Mouse (Mus musculus): Measurements from ENCODE around the gene Sdk2. TPM values are rescaled to one million over a fixed set of nuclear protein-coding genes. Genes with fewer than 3 reads are reported as not detected.

The Sdk2 gene
- polyA plus RNA-seq, 1 experiment: 1.2 TPM

DNA sequence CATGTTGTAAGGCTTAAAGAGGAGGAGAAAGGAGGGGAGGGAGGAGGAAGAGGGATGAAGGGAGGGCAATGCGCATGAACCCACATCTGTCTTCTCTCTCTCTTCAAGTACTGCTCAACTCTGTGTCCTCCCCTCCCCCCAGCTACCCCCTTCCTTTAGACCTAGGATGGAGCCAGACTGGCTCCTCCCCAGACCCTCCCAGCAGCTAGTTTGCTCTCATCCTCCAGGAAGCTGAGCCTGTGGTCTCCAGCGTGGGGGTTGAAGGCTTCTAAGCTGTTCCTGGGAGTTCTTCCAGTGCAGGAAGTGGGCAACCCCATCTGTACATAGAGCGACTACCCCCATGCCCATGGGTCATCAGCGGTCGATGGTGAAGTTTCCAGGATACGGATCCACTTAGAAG, 38.8 kb downstream of the Sdk2 start:
- TF ChIP-seq POLR2A (IDR thresholded peaks at IDR 0.05; ENCODE audit: borderline replicate concordance, extremely low read depth, low read depth, low read length) (no peak), CTCF (IDR thresholded peaks at IDR 0.05; ENCODE audit: insufficient read depth, low read length) (no peak)
- Histone ChIP-seq H3K4me3 (replicated peaks; ENCODE audit: extremely low read depth, low read depth, low read length) (no peak overlapping the region), H3K4me1 (ENCODE audit: control insufficient read depth, insufficient read depth, low read length) (no peaks in the 10 kb centered on the region)
- WGBS: 49% methylated on average over 6 of the region's 6 CpGs
- no peak for DNase-seq

DNA sequence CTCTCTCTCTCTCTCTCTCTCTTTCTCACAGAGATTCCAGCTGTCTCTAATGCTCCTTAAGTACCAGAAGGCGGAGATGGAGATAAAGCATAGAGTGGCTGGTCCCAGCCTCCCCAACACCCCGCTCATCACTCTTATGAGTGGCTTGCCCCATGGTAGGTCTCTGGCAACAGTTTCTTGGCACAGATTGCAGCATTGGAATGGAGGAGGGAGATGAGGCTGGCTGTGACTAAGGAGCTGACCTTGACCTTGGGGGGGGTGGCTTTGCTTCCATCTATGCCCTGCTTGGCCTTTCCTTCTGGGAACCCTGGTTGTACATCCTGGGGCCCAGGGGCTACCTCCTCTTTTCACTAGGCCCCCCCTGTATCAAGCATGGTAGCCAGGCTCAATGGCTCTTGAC, 41.8 kb downstream of the Sdk2 start:
- DNase-seq: no peak
- Histone ChIP-seq H3K4me3 (replicated peaks; ENCODE audit: extremely low read depth, low read depth, low read length) (no peak overlapping the region), H3K4me1 (ENCODE audit: control insufficient read depth, insufficient read depth, low read length) (no peaks in the 10 kb centered on the region)
- TF ChIP-seq POLR2A (IDR thresholded peaks at IDR 0.05; ENCODE audit: borderline replicate concordance, extremely low read depth, low read depth, low read length): no peak
- TF ChIP-seq CTCF (IDR thresholded peaks at IDR 0.05; ENCODE audit: insufficient read depth, low read length): no peak
- 73% methylated on average over 2 of the region's 2 CpGs for WGBS

DNA sequence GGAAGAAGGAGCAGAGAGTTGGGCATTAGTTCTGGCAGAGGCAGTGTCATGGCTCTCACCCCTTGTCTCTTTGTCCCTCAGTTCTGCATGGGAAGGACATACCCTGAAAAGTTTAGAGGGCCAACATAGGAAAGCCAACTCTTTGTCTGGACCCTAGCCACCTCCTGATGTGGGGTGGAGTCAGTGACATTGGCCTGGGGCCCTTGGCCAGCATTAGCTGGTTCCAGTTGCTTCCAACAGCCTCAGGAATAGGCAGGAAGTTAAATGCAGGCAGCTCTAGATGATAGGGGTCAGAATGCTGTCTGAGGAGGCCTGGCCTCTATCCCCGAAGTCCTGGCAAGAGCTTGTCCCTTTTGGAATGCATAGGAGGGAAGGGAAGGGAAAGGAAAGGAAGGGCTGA, 42.9 kb downstream of the Sdk2 start:
- H3K4me3 ChIP-seq (replicated peaks; ENCODE audit: extremely low read depth, low read depth, low read length): no peak overlapping the region
- DNase-seq: no peak
- no peak for TF ChIP-seq CTCF (IDR thresholded peaks at IDR 0.05; ENCODE audit: insufficient read depth, low read length)
- no peak for TF ChIP-seq POLR2A (IDR thresholded peaks at IDR 0.05; ENCODE audit: borderline replicate concordance, extremely low read depth, low read depth, low read length)
- WGBS: 22% methylated on average over 1 of the region's 1 CpGs
- no peaks in the 10 kb centered on the region for H3K4me1 ChIP-seq (ENCODE audit: control insufficient read depth, insufficient read depth, low read length)

DNA sequence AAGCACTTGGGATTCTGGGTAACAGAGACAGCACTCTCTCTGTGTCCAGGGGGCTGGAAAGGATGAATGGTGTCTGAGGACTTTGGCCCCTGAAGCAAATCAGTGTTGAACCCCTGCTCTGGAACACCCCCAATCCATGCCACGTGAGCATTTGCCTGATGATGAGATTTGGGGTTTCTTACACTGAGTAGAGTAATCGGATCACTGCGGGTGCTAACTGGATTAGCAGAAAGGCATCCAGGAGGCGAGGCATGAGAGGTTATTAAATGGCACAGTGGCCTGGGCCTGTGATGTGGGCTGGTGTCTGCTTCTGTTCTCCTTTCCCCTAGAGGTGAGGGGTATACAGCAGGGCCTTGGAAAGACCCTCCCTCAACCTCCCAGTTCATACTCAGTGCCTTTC, 44.7 kb downstream of the Sdk2 start:
- Histone ChIP-seq H3K4me1 (ENCODE audit: control insufficient read depth, insufficient read depth, low read length) (no peaks in the 10 kb centered on the region), H3K4me3 (replicated peaks; ENCODE audit: extremely low read depth, low read depth, low read length) (no peak overlapping the region)
- TF ChIP-seq POLR2A (IDR thresholded peaks at IDR 0.05; ENCODE audit: borderline replicate concordance, extremely low read depth, low read depth, low read length): no peak
- no peak for TF ChIP-seq CTCF (IDR thresholded peaks at IDR 0.05; ENCODE audit: insufficient read depth, low read length)
- 84% methylated on average over 4 of the region's 4 CpGs for WGBS
- no peak for DNase-seq

DNA sequence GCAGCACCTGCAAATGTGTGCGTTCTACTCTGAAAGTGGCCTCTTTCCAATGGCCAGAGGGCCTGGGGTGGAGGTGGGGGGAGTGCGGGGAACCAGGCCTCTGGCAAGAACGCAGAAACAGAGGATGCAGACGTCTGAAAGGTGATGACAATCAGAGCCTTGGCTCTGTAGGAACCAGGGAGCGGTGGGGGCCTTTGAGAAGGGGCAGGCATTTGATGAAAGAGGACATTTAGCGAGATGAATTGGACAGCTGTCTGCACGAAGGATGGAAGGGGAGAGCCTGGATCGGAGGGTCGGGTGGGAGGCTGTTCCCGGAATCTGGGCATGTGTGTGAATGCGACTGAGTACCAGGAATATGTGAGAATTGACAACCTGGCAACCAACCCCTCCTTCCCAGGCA, 47.8 kb downstream of the Sdk2 start:
- Histone ChIP-seq H3K4me1 (ENCODE audit: control insufficient read depth, insufficient read depth, low read length) (no peaks in the 10 kb centered on the region), H3K4me3 (replicated peaks; ENCODE audit: extremely low read depth, low read depth, low read length) (no peak overlapping the region)
- DNase-seq: no peak
- no peak for TF ChIP-seq POLR2A (IDR thresholded peaks at IDR 0.05; ENCODE audit: borderline replicate concordance, extremely low read depth, low read depth, low read length)
- TF ChIP-seq CTCF (IDR thresholded peaks at IDR 0.05; ENCODE audit: insufficient read depth, low read length): no peak
- WGBS: 47% methylated on average over 11 of the region's 11 CpGs

DNA sequence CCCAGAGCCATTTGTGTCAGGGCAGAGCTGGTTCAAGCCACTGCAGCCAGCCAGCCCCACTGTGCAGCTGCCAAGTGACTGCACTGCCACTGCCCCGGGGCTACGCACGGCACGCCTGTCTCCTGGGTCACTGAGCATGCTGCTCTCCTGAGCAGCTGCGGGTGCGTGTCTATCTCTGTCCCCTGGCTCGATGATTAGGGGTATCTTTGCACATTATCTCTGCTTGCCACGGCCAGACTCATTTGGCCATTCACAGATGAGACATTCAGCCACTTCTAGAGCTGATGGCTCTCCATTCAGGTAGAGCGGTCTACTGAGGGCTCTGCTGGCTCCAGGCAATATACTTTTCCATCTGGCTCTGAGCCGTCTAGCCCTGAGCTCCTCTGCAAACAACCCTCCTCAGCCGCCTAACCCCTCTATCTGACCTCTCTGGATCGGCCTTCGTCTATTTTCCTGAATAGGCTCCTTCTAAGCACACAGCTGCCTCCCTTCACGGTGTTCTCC, 49.9 kb downstream of the Sdk2 start:
- no peak for DNase-seq
- no peak for TF ChIP-seq CTCF (IDR thresholded peaks at IDR 0.05; ENCODE audit: insufficient read depth, low read length)
- no peak for TF ChIP-seq POLR2A (IDR thresholded peaks at IDR 0.05; ENCODE audit: borderline replicate concordance, extremely low read depth, low read depth, low read length)
- no peaks in the 10 kb centered on the region for H3K4me1 ChIP-seq (ENCODE audit: control insufficient read depth, insufficient read depth, low read length)

DNA sequence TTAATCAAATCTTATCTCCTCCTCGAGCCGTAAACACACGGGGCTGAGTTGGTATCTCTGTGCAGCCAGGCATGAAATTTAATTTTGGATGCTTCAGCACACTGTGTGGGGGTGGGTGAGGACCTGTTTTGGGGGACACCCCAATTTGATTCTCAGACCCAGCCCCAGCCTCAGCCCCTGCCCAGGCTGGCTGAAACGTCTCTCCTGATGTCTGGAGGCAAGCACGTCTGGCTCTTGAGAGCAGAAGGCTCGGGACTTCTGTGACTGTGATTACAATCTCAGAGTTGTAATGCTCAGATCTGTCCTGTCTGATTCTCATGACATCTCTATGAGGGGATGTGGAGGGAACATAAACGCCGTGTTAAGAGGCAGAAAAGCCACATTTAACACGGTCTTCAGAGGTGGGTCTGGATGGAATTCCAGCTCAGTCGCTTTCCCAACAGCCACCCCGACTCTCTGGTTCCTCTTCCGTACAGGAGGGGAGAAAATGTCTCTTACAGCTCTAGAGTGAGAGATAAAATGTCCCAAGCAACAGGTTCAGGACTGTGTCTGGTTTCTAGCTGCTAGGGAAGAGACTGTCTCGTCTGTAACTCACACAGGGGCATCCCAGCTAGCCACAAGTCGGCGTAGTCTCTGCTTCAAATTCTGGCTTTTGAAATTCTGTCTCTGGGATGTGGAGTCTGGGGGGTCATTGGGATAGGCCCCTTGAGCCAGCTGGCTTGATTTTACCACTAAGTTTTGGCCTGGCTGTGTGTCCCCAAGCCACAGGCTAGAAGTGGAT, 50.5 kb downstream of the Sdk2 start:
- no peak for TF ChIP-seq POLR2A (IDR thresholded peaks at IDR 0.05; ENCODE audit: borderline replicate concordance, extremely low read depth, low read depth, low read length)
- TF ChIP-seq CTCF (IDR thresholded peaks at IDR 0.05; ENCODE audit: insufficient read depth, low read length): no peak
- Histone ChIP-seq H3K4me1 (ENCODE audit: control insufficient read depth, insufficient read depth, low read length) (no peaks in the 10 kb centered on the region), H3K4me3 (replicated peaks; ENCODE audit: extremely low read depth, low read depth, low read length) (no peak overlapping the region)
- 42% methylated on average over 15 of the region's 15 CpGs for WGBS
- DNase-seq: no peak

More for the DNA sequence above, 49.9 kb downstream of the Sdk2 start:
- H3K4me3 ChIP-seq (replicated peaks; ENCODE audit: extremely low read depth, low read depth, low read length): no peak overlapping the region
- 32% methylated on average over 14 of the region's 14 CpGs for WGBS

DNA sequence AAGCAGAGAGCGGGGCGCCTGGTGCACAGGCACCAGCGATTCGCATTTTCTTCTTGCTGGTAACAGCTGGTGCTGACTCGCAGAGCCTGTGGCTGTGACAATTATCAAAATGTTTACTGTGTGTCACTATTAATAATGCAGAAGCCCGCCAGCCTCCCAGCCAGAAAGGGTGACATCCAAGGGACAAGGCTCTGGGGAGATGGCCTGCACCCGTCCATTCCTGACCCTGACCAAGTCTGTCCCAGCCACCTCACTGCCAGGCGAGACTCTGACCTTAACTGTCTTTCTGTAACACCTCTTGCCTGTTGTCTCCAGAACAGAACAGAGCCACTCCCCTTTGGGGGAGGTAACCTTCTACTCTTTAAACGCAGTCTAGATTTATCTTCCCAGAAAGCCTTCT, 55.3 kb downstream of the Sdk2 start:
- Histone ChIP-seq H3K4me1 (ENCODE audit: control insufficient read depth, insufficient read depth, low read length) (no peaks in the 10 kb centered on the region), H3K4me3 (replicated peaks; ENCODE audit: extremely low read depth, low read depth, low read length) (no peak overlapping the region)
- no peak for TF ChIP-seq CTCF (IDR thresholded peaks at IDR 0.05; ENCODE audit: insufficient read depth, low read length)
- no peak for DNase-seq
- 43% methylated on average over 9 of the region's 9 CpGs for WGBS

DNA sequence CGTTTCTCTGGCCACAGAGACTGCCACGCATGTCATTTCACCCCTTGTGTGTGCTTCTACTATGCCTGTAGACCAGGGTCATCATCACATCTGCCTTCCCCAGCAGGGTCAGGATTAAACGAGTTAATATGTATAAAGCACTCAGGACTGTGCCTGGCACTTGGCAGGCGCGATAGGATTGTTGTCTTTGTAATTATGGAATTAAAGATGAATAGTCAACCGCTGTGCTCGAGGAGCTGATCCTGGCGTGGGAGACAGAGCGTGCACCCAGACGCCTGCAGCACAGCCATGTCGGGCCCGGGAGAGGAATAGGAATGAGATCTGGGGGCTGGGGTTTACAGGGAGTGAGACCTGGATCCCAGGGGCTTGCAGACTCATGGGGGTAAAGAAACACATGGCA, 61.0 kb downstream of the Sdk2 start:
- Histone ChIP-seq H3K4me1 (ENCODE audit: control insufficient read depth, insufficient read depth, low read length) (no peaks in the 10 kb centered on the region), H3K4me3 (replicated peaks; ENCODE audit: extremely low read depth, low read depth, low read length) (no peak overlapping the region)
- 60% methylated on average over 12 of the region's 12 CpGs for WGBS
- DNase-seq: no peak
- no peak for TF ChIP-seq POLR2A (IDR thresholded peaks at IDR 0.05; ENCODE audit: borderline replicate concordance, extremely low read depth, low read depth, low read length)
- TF ChIP-seq CTCF (IDR thresholded peaks at IDR 0.05; ENCODE audit: insufficient read depth, low read length): no peak

DNA sequence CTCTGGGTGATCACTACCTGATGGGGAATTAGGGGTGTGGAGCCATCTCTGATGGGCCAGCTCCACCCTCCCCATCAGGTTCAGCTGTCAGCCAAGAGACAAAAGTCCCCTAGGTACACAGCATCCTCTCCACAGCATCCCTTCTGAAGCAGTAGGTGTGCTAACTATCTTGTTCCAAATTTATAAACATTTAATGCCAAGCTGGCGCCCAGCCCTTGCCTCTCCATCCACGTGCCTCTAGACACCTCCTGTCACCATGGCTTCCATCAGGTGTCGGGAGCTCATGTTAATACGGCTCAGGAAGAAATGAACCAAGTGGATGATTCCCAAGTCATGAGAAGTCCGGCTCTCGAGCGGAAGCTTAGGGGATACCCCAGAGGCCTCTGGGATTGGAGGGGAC, 62.2 kb downstream of the Sdk2 start:
- TF ChIP-seq CTCF (IDR thresholded peaks at IDR 0.05; ENCODE audit: insufficient read depth, low read length): no peak
- no peak for TF ChIP-seq POLR2A (IDR thresholded peaks at IDR 0.05; ENCODE audit: borderline replicate concordance, extremely low read depth, low read depth, low read length)

More for the DNA sequence above, 62.2 kb downstream of the Sdk2 start:
- no peaks in the 10 kb centered on the region for H3K4me1 ChIP-seq (ENCODE audit: control insufficient read depth, insufficient read depth, low read length)
- DNase-seq: no peak
- H3K4me3 ChIP-seq (replicated peaks; ENCODE audit: extremely low read depth, low read depth, low read length): no peak overlapping the region
- WGBS: 84% methylated on average over 7 of the region's 7 CpGs

Data from lung, adult 2 months (tissue).